Mouse (Mus musculus) erythroblast, embryonic 14.5 days (primary cell): ENCODE results near the gene Ccdc66.

ENCODE experiments used
- GATA1 ChIP-seq: IDR thresholded peaks from 2 replicates; pipeline ENCODE4 v1.6.1; 2012; ENCODE audit warnings: low read length, inconsistent platforms, mixed read lengths
- TAL1 ChIP-seq: IDR thresholded peaks from 3 replicates; pipeline ENCODE4 v1.6.1; 2012; ENCODE audit warnings: low read length, inconsistent platforms, mixed read lengths

DNA sequence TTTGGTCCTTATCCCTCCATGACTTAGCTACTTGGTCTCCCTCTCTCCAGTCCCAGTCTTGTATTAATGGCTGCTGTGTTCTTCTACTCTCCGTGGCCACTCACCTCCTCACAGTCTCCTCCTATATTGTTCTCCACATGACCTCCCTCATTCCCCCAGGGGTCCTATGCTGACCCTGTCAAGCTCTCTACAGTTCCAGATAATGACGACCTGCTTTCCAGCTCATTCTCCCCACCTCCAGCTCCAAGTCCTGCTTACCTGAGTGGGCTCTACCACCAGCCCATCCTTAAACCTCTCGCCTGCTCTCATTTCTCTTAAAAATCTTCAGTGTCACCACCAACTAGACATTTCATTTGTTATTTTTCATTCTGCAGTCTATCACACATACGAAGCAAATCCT, 7.2 kb downstream of the Ccdc66 start:
- TF ChIP-seq GATA1 (no peak), TAL1 (no peak)
